Mouse (Mus musculus): ENCODE measurements at regions not wholly inside any gene's neighbourhood (a gene's known extent, or its start where the extent isn't known, plus 50 kb on each side); places are given as distances from the start of the nearest gene placed in this dataset.

DNA sequence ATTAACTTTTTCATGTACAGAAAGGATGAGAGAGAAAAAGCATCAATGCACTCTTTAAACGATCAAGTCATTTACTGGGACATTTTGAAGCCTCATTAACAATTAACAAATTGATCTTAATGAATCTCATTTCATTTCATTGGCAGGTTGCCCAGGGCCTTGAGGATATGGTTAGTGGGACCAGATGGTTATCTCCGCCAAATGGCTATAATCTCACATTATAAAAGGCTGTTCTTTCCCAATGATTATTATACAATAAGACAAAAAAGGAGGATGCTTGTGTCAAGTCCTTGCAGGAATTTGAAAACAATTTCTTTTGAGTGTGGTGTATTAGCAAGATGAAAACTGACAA, 185.3 kb downstream of the Snx13 start:
- DNase-seq (ENCODE audit: low read depth, low spot score) = no peak
- no peaks in the 10 kb centered on the region for H3K36me3 ChIP-seq (ENCODE audit: control insufficient read depth, insufficient read depth, low read length, poor library complexity, severe bottlenecking)
- H3K27me3 ChIP-seq (ENCODE audit: control insufficient read depth, insufficient read depth, low read length, poor library complexity, severe bottlenecking) = no peaks in the 10 kb centered on the region

DNA sequence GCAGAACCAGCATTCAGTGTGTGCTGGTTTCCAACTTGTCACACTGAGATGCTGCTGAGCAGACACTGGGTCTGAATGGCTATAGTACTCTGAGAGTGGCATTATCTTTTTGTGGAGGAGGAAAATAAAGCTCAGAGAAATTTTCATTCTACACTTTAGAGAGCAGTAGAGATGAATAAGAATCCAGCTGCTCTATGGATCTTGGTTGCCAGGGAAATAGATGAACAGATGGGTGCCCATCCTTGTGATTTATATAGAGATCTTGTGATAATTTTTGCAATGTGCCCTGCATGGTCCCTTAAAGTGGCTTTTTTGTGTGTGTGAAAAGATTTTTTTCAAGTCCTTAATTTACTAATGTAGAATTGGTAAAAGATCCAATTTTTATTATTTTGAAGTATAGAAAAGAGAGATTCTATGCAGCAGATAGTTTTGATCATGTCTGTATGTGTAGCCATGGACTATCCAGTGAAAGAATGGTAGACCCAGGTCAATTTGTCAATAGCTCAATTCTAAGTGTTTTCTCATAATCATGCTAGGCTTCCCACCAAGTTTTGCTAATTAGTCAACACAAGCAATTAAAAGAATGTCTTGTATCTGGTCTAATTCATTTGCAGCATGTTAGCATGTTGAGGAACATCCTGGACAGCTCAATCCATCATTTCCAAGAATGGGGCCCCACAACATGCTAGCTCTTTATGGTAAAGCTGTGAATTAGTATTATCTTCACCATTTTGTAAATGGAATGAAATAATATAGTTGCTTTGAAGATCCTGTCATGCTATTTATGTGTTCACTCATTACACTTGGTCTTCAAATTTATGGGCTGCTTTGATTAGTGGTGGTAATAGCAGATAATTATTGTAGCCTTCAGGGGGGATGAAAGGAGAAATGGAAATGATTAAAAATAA, 184.7 kb downstream of the Snx13 start:
- no peaks in the 10 kb centered on the region for H3K36me3 ChIP-seq (ENCODE audit: control insufficient read depth, insufficient read depth, low read length, poor library complexity, severe bottlenecking)
- no peaks in the 10 kb centered on the region for H3K27me3 ChIP-seq (ENCODE audit: control insufficient read depth, insufficient read depth, low read length, poor library complexity, severe bottlenecking)
- no peak for DNase-seq (ENCODE audit: low read depth, low spot score)

GRCm38 (mm10) chr12:35220429-35220828, 173.4 kb downstream of the Snx13 start:
- no peaks in the 10 kb centered on the region for H3K36me3 ChIP-seq (ENCODE audit: control insufficient read depth, insufficient read depth, low read length, poor library complexity, severe bottlenecking)
- H3K27me3 ChIP-seq (ENCODE audit: control insufficient read depth, insufficient read depth, low read length, poor library complexity, severe bottlenecking) = no peaks in the 10 kb centered on the region
- DNase-seq (ENCODE audit: low read depth, low spot score) = no peak

- DNase-seq (ENCODE audit: low read depth, low spot score) = no peak
- Histone ChIP-seq H3K27me3 (ENCODE audit: control insufficient read depth, insufficient read depth, low read length, poor library complexity, severe bottlenecking) (no peaks in the 10 kb centered on the region), H3K36me3 (ENCODE audit: control insufficient read depth, insufficient read depth, low read length, poor library complexity, severe bottlenecking) (no peaks in the 10 kb centered on the region)
Measured at GRCm38 (mm10) chr12:35220002-35220401, 173.0 kb downstream of the Snx13 start.

DNA sequence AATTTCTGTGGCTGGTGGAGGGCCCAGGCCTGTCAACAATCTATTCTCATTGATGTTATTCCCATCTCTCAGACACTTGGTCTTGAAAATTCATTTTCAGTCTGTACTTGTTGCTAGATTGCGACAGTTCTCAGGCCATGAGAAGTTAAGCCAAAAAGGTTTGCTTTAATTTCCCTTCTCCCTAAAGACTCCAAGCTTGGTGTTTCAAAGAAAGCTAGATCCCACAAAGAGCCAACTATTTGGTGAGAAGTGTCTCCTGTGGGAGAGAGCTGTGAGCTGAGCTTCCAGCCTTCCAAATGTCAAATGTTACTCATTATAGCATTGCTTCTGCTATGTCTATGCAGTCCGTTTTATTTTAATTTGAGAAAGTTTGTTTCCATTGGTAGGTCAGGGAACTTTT, 169.7 kb downstream of the Snx13 start:
- Histone ChIP-seq H3K36me3 (ENCODE audit: control insufficient read depth, insufficient read depth, low read length, poor library complexity, severe bottlenecking) (no peaks in the 10 kb centered on the region), H3K27me3 (ENCODE audit: control insufficient read depth, insufficient read depth, low read length, poor library complexity, severe bottlenecking) (no peaks in the 10 kb centered on the region)
- DNase-seq (ENCODE audit: low read depth, low spot score) = no peak

DNA sequence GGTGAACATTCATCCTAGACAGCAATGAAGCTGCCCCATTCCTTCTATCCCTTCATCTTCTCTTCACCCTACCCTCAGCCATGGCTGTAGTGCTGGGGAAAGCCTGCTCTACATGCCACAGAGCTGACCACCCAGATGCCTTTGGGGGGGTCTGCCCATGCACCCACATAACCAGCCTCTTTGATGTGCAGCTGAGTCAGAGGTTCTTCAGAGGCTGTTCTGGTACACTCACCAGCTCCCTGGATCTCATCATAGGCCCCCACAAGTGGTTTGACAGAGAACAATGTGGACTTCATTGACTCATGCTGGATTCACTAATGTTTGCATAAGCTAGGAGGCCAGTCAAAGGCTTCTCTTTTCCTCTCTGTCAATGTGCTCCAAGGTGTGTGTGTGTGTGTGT, 162.4 kb downstream of the Snx13 start:
- no peak for DNase-seq (ENCODE audit: low read depth, low spot score)
- no peaks in the 10 kb centered on the region for H3K27me3 ChIP-seq (ENCODE audit: control insufficient read depth, insufficient read depth, low read length, poor library complexity, severe bottlenecking)
- H3K36me3 ChIP-seq (ENCODE audit: control insufficient read depth, insufficient read depth, low read length, poor library complexity, severe bottlenecking) = no peaks in the 10 kb centered on the region

- Histone ChIP-seq H3K27me3 (ENCODE audit: control insufficient read depth, insufficient read depth, low read length, poor library complexity, severe bottlenecking) (no peaks in the 10 kb centered on the region), H3K36me3 (ENCODE audit: control insufficient read depth, insufficient read depth, low read length, poor library complexity, severe bottlenecking) (no peaks in the 10 kb centered on the region)
- no peak for DNase-seq (ENCODE audit: low read depth, low spot score)
Measured at GRCm38 (mm10) chr12:35207605-35208004, 160.6 kb downstream of the Snx13 start.

GRCm38 (mm10) chr12:35203398-35203797, 156.4 kb downstream of the Snx13 start:
- H3K36me3 ChIP-seq (ENCODE audit: control insufficient read depth, insufficient read depth, low read length, poor library complexity, severe bottlenecking) = no peaks in the 10 kb centered on the region
- H3K27me3 ChIP-seq (ENCODE audit: control insufficient read depth, insufficient read depth, low read length, poor library complexity, severe bottlenecking) = no peaks in the 10 kb centered on the region
- DNase-seq (ENCODE audit: low read depth, low spot score) = no peak

- Histone ChIP-seq H3K36me3 (ENCODE audit: control insufficient read depth, insufficient read depth, low read length, poor library complexity, severe bottlenecking) (no peaks in the 10 kb centered on the region), H3K27me3 (ENCODE audit: control insufficient read depth, insufficient read depth, low read length, poor library complexity, severe bottlenecking) (no peaks in the 10 kb centered on the region)
- no peak for DNase-seq (ENCODE audit: low read depth, low spot score)
Measured at GRCm38 (mm10) chr12:35200110-35200509, 153.1 kb downstream of the Snx13 start.

Data from splenic B cell, adult 2 months (primary cell).